Mouse (Mus musculus) hindbrain, embryonic 15.5 days (tissue): ENCODE data around the gene Olfr1393. TPM values are rescaled to one million over a fixed set of nuclear protein-coding genes. Genes with fewer than 3 reads are reported as not detected.

Experiments
- ATAC-seq: fragments of 200-750 bp; cut with Nextera tagmentation; 2 replicates; pipeline ENCODE4 v1.8.0; 2017; ENCODE audit warnings: low read depth, moderate number of reproducible peaks, moderate TSS enrichment; ENCODE audit not compliant: low FRiP score
- H3K27ac ChIP-seq: fragments of 300-500 bp; sonication (generic); replicated peaks from 2 replicates; pipeline ENCODE4 v1.5.1; 2015; ENCODE audit warnings: mild to moderate bottlenecking, inconsistent platforms
- H3K27me3 ChIP-seq: fragments of 300-500 bp; sonication (generic); 2 replicates; pipeline ENCODE4 v1.6.1; 2015; ENCODE audit warnings: control low read depth, inconsistent platforms
- H3K36me3 ChIP-seq: fragments of 300-500 bp; sonication (generic); 2 replicates; pipeline ENCODE4 v1.6.1; 2015; ENCODE audit warnings: control low read depth, inconsistent platforms
- H3K4me1 ChIP-seq: fragments of 300-500 bp; sonication (generic); replicated peaks from 2 replicates; pipeline ENCODE4 v1.6.1; 2015; ENCODE audit warnings: control low read depth, inconsistent platforms
- H3K4me2 ChIP-seq: fragments of 300-500 bp; sonication (generic); 2 replicates; pipeline ENCODE4 v1.6.1; 2015; ENCODE audit warnings: moderate library complexity, mild to moderate bottlenecking, inconsistent platforms
- H3K4me3 ChIP-seq: fragments of 300-500 bp; sonication (generic); 2 replicates; pipeline ENCODE4 v1.5.1; 2015; ENCODE audit warnings: mild to moderate bottlenecking, inconsistent platforms
- H3K9ac ChIP-seq: fragments of 300-500 bp; sonication (generic); 2 replicates; pipeline ENCODE4 v1.6.1; 2015; ENCODE audit warnings: inconsistent platforms
- H3K9me3 ChIP-seq: fragments of 300-500 bp; sonication (generic); 2 replicates; pipeline ENCODE4 v1.6.1; 2016; ENCODE audit warnings: control low read depth, inconsistent platforms
- WGBS: fragments of 180-500 bp; shearing (Covaris S2); methylation state at CpG from one replicate; pipeline ENCODE4 v1.1.7; 2015; 5-methylcytosine and 5-hydroxymethylcytosine counted together
- polyA plus RNA-seq: library from polyadenylated mRNA; unstranded; fragments of >200 nt; fragmentation: Nextera tagmentation; extraction: Ambion mirVana; gene quantifications from 2 replicates; pipeline ENCODE4 v1.2.1, GENCODE M21; 2015

Gene Olfr1393
- not detected in 2 replicates for polyA plus RNA-seq

- WGBS = 85% methylated on average over 3 of the region's 3 CpGs
- no peak within 1 kb of the TSS for H3K9ac ChIP-seq
- peaks cover 4% of the 10 kb centered on the region for H3K4me1 ChIP-seq
- H3K36me3 ChIP-seq = no peaks in the 10 kb centered on the region
- H3K27me3 ChIP-seq = no peaks in the 10 kb centered on the region
- H3K27ac ChIP-seq = no peak within 1 kb of the TSS
- H3K9me3 ChIP-seq = no peaks in the 10 kb centered on the region; the same call in 1 of the 2 replicates
- ATAC-seq = no peak
- no peak within 1 kb of the TSS for H3K4me3 ChIP-seq
- no peak within 1 kb of the TSS for H3K4me2 ChIP-seq
Observed at GRCm38 (mm10) chr11:49278222-49278621, at the start of gene Olfr1393. Gene Olfr1393, plus strand, starts transcription at chr11:49278304.

GRCm38 (mm10) chr11:49232781-49233180 is 45.3 kb upstream of the Olfr1393 start:
- Histone ChIP-seq H3K4me2 (no peak overlapping the region), H3K4me1 (no peaks in the 10 kb centered on the region), H3K27ac (no peak overlapping the region), H3K9me3 (no peaks in the 10 kb centered on the region), H3K4me3 (no peak overlapping the region), H3K36me3 (no peaks in the 10 kb centered on the region), H3K9ac (no peak overlapping the region), H3K27me3 (no peaks in the 10 kb centered on the region)
- 77% methylated on average over 3 of the region's 3 CpGs for WGBS
- ATAC-seq = no peak

GRCm38 (mm10) chr11:49235459-49236207 is 42.5 kb upstream of the Olfr1393 start:
- no peaks in the 10 kb centered on the region for H3K4me1 ChIP-seq
- no peak overlapping the region for H3K9ac ChIP-seq
- no peak overlapping the region for H3K27ac ChIP-seq
- no peak overlapping the region for H3K4me2 ChIP-seq
- H3K9me3 ChIP-seq = no peaks in the 10 kb centered on the region
- no peaks in the 10 kb centered on the region for H3K27me3 ChIP-seq
- WGBS = 73% methylated on average over 3 of the region's 3 CpGs
- no peak overlapping the region for H3K4me3 ChIP-seq
- ATAC-seq = no peak
- no peaks in the 10 kb centered on the region for H3K36me3 ChIP-seq

- no peak overlapping the region for H3K27ac ChIP-seq
- H3K4me1 ChIP-seq = no peaks in the 10 kb centered on the region
- ATAC-seq = no peak
- WGBS = 60% methylated on average over 1 of the region's 1 CpGs
- H3K9me3 ChIP-seq = no peaks in the 10 kb centered on the region
- no peak overlapping the region for H3K4me2 ChIP-seq
- H3K4me3 ChIP-seq = no peak overlapping the region
- no peak overlapping the region for H3K9ac ChIP-seq
- no peaks in the 10 kb centered on the region for H3K36me3 ChIP-seq
- H3K27me3 ChIP-seq = no peaks in the 10 kb centered on the region
Observed at GRCm38 (mm10) chr11:49236891-49237290, 41.2 kb upstream of the Olfr1393 start.

- Histone ChIP-seq H3K27me3 (no peaks in the 10 kb centered on the region), H3K4me1 (no peaks in the 10 kb centered on the region), H3K27ac (no peak overlapping the region), H3K9me3 (no peaks in the 10 kb centered on the region), H3K4me2 (no peak overlapping the region), H3K9ac (no peak overlapping the region), H3K4me3 (no peak overlapping the region), H3K36me3 (no peaks in the 10 kb centered on the region)
- no peak for ATAC-seq
- WGBS = 86% methylated on average over 2 of the region's 2 CpGs
Observed at GRCm38 (mm10) chr11:49237532-49237931, 40.6 kb upstream of the Olfr1393 start.

GRCm38 (mm10) chr11:49240310-49240709 is 37.8 kb upstream of the Olfr1393 start:
- Histone ChIP-seq H3K4me1 (peaks cover 16% of the 10 kb centered on the region), H3K9ac (no peak overlapping the region), H3K27ac (no peak overlapping the region), H3K36me3 (no peaks in the 10 kb centered on the region), H3K4me2 (no peak overlapping the region), H3K9me3 (no peaks in the 10 kb centered on the region), H3K4me3 (no peak overlapping the region), H3K27me3 (no peaks in the 10 kb centered on the region)
- no peak for ATAC-seq
- WGBS = 94% methylated on average over 1 of the region's 1 CpGs

GRCm38 (mm10) chr11:49240874-49241273 is 37.2 kb upstream of the Olfr1393 start:
- Histone ChIP-seq H3K4me1 (peaks cover 22% of the 10 kb centered on the region), H3K27ac (no peak overlapping the region), H3K9ac (no peak overlapping the region), H3K4me2 (no peak overlapping the region), H3K9me3 (no peaks in the 10 kb centered on the region), H3K27me3 (no peaks in the 10 kb centered on the region), H3K36me3 (no peaks in the 10 kb centered on the region), H3K4me3 (no peak overlapping the region)
- no peak for ATAC-seq
- 83% methylated on average over 4 of the region's 4 CpGs for WGBS

GRCm38 (mm10) chr11:49241471-49241870 is 36.6 kb upstream of the Olfr1393 start:
- Histone ChIP-seq H3K4me1 (peaks cover 28% of the 10 kb centered on the region), H3K9ac (no peak overlapping the region), H3K4me2 (no peak overlapping the region), H3K27me3 (no peaks in the 10 kb centered on the region), H3K36me3 (no peaks in the 10 kb centered on the region), H3K9me3 (no peaks in the 10 kb centered on the region), H3K27ac (no peak overlapping the region), H3K4me3 (no peak overlapping the region)
- ATAC-seq = no peak
- WGBS = 67% methylated on average over 1 of the region's 1 CpGs

- Histone ChIP-seq H3K36me3 (no peaks in the 10 kb centered on the region), H3K27ac (peak overlapping the region; percentile 94), H3K9me3 (no peaks in the 10 kb centered on the region), H3K4me1 (peaks cover 38% of the 10 kb centered on the region), H3K27me3 (no peaks in the 10 kb centered on the region), H3K9ac (peak overlapping the region; percentile 75), H3K4me3 (peak overlapping the region; percentile 79), H3K4me2 (peak overlapping the region; percentile 58)
- 22% methylated on average over 11 of the region's 11 CpGs for WGBS
- ATAC-seq = peak; percentile 4; the same call in 1 of the 2 replicates
Observed at GRCm38 (mm10) chr11:49242944-49243626, 35.0 kb upstream of the Olfr1393 start.

- Histone ChIP-seq H3K9ac (peak within 1 kb of the TSS; percentile 75), H3K27ac (peak within 1 kb of the TSS; percentile 94), H3K4me2 (peak within 1 kb of the TSS; percentile 58), H3K27me3 (no peaks in the 10 kb centered on the region), H3K4me1 (peaks cover 42% of the 10 kb centered on the region), H3K4me3 (peak within 1 kb of the TSS; percentile 79), H3K36me3 (no peaks in the 10 kb centered on the region), H3K9me3 (no peaks in the 10 kb centered on the region)
- under 1% methylated on average over 55 of the region's 60 CpGs for WGBS
- peak; percentile 98 for ATAC-seq
Observed at GRCm38 (mm10) chr11:49243727-49244594, 34.1 kb upstream of the Olfr1393 start, which contains the start of gene Mgat1. Gene Mgat1, plus strand, starts transcription at chr11:49244191.

- H3K27ac ChIP-seq = peak overlapping the region; percentile 94
- no peak for ATAC-seq
- H3K9ac ChIP-seq = peak overlapping the region; percentile 75
Observed at GRCm38 (mm10) chr11:49244595-49244930, 33.5 kb upstream of the Olfr1393 start.

More at GRCm38 (mm10) chr11:49244595-49244930, 33.5 kb upstream of the Olfr1393 start:
- WGBS = 1% methylated on average over 4 of the region's 4 CpGs
- H3K36me3 ChIP-seq = no peaks in the 10 kb centered on the region
- peaks cover 44% of the 10 kb centered on the region for H3K4me1 ChIP-seq
- no peaks in the 10 kb centered on the region for H3K27me3 ChIP-seq
- peak overlapping the region; percentile 79 for H3K4me3 ChIP-seq
- peak overlapping the region; percentile 58 for H3K4me2 ChIP-seq
- no peaks in the 10 kb centered on the region for H3K9me3 ChIP-seq
